Mouse (Mus musculus) gastrocnemius, postnatal 10 days (tissue): ENCODE measurements around the gene Sap30bp. TPM values are rescaled to one million over a fixed set of nuclear protein-coding genes. Genes with fewer than 3 reads are reported as not detected.

Experiments used
- DNase-seq: peaks from one replicate; pipeline ENCODE4 v3.0.0; 2021; ENCODE audit warnings: mixed read lengths
- long read RNA-seq, 2 experiments: library from polyadenylated mRNA; stranded (forward); transcript quantifications; one replicate each; pipeline ENCODE4 v2.0.0; 2021
- total RNA-seq, 2 experiments: library from RNA; stranded (reverse); gene quantifications; 2 replicates each; pipeline ENCODE4 v1.2.3; 2021

Sap30bp gene
- total RNA-seq: 10 to 100 TPM; 16.6 to 24.5 TPM
- long read RNA-seq, experiment 1, transcript Sap30bp-203 (11 exons, 3,654 nt): major isoform, 25 of 33 reads
- long read RNA-seq, experiment 1, partial matches to known transcripts: 1 of 33 reads
- long read RNA-seq, experiment 1, other reads (novel, unspliced or antisense): 7 of 33 reads
- long read RNA-seq, experiment 2, transcript Sap30bp-203 (11 exons, 3,654 nt): major isoform, 22 of 26 reads
- long read RNA-seq, experiment 2, partial matches to known transcripts: 0 of 26 reads
- long read RNA-seq, experiment 2, other reads (novel, unspliced or antisense): 4 of 26 reads

DNA sequence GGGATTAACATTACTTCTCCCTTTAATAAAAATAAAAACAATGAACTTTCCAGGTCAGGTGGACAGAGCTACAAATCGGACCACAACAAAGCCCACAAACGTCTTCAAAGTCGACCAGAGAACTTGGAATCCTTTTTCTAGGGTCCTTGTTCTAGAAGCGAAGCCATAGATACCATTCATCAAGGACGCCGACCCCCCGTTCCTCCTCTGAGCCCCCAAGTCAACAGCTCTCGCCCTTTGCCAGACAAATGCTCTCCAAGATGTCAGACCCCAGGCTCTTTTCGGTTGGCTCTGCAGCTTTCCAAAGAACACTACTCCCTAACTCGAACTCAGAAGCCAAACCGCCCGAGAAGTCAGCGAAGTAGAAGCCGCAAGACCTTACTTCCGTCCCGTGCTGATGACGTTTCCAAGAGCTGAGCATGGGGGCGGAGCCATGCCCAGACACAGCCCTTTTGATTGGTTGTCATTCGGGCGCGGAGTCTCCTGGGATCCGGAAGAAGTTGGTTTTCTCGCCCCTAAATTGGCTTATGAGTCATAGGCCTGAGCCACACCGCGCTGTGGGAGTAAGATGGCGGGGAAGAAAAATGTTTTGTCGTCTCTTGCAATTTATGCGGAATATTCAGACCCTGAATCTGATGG is at the start of gene Sap30bp, which contains the start of gene Recql5:
Sap30bp (plus strand) TSS at position 175 of the 639 bp plus-strand sequence.
Recql5 (minus strand) TSS at position 370 of the 639 bp plus-strand sequence.
- DNase-seq: peak; percentile 95

DNA sequence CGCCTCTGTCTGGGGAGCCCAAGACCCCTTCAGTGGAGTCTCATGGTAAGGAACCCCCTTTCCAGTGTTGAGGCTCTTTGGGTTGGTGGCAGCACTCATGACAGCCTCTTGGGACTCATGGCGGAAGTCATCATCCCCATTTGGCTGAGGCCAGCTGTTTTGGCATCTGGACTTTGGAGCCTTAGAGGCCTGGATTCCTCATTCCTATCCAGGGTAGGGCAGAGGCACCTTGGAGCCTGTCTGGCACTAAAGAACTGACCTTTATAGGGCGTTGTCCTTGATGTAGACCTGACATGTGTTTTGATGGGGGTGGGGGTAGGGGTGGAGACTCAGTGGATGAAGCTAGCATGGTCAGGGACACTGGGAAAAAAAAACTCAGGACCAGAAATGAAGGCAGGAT is 48.7 kb upstream of the Sap30bp start:
- DNase-seq: no peak

DNA sequence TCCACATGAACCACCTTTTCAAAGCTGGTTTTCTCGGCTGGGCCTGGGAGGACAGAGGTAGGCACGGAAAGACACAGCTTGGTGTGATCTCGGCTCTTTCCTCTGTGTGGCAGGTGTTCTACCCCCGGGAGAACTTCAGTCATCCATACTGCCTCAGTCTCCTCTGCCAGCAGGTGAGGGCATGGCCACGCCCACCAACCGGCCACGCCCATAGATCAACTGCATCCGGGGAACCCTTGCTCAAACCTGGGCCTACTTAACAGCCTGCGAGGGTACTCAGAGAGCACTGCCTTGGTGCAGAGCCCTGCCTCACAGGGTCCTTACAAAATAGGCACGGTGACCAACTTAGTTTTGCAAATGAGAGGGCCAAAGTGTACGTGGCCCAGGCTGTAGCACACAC is 47.8 kb upstream of the Sap30bp start:
- no peak for DNase-seq

DNA sequence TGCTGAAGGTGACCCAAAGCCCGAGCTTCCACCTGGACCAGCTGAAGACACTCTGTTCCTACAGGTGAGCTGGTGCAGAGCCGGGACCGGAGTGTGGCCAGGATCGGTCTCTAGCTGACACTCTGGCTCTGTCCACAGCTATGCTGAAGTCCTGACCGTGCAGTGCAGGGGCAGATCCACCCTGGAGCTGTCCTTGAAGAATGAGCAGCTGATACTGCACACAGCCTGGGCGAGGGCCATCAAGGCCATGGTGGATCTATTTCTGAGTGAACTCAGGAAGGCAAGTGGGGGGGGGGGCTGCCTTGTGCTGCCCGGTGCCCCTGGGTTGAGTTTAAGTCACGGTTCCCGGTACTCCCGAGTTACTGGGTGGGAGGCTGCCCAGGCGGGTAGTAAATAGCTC is 46.6 kb upstream of the Sap30bp start:
- DNase-seq: no peak

DNA sequence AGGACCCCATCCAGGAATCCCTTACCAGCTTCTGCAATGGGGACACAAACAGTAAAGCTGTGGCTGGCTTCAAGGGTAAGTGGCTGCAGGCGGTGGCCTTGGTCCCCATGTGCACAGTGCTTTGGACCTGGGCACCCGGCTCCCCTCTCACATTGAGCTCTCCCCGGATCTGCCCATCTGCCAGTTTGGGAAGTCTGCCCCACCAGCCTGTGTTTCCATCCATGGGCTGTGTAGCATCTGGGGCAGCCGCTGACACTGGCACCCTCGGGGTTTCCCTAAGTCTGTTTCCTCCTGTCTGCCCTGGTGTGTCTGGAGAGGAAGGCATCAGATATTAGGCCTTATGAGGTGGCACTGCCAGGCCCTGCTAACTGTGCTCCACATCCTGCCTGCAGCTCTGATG is 45.1 kb upstream of the Sap30bp start:
- DNase-seq: no peak

DNA sequence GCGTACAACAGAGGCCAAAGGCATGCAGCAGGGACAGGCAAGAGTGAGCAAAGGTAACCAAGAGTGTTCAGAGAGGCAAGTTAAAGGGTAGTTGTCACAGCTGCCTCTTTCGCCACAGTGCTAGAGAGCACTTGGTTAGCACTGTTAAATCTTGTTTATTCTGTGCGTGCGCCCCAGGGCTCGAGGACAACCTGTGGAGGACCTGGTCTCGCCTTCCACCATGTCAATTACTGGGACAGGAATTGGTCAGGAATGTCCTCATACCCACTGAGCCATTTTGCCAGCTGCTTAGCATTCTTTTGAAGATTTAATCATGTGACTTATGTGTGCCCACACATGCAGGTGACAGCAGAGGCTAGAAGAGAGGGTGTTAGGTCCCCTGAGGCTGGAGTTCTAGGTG is 43.9 kb upstream of the Sap30bp start:
- no peak for DNase-seq

DNA sequence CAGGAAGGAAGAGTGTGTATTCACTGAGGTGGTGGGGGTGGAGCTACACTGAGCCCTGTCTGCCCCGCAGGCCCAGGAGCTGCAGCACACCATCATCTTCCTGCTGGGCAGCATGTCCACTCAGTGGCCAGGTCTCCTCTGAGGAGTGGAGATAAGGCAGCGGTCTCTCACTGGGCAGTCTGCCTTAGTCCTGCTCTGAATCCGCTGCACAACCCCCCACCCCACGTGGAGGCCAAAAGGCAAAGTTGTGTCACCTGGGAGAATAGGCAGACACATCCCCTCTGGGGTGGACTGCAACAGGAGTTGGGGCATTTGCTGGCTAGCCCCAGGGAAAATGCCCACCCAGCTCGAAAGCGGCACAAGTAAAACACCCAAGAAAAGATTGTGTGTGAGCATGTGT is 40.9 kb upstream of the Sap30bp start:
- no peak for DNase-seq

DNA sequence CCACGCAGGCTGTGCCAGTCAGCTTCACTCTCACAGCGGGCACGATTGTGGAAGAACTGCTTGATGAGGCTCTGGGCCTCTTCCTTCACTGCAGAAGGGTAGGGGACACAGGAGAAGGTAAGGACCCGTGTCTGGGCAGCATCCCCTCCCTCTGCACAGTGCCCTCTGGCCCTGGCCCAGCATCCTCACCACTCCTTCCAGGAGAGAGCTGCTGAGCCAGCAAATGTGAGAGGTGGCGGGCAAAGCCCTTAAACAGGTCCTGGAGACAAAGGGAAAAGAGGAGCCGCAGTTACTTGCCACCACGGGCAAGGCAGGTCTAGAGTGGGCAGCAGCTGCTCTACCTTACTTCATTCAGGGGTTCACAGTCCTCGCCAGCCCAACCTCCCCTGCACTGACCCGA is 40.0 kb upstream of the Sap30bp start:
- DNase-seq: no peak

DNA sequence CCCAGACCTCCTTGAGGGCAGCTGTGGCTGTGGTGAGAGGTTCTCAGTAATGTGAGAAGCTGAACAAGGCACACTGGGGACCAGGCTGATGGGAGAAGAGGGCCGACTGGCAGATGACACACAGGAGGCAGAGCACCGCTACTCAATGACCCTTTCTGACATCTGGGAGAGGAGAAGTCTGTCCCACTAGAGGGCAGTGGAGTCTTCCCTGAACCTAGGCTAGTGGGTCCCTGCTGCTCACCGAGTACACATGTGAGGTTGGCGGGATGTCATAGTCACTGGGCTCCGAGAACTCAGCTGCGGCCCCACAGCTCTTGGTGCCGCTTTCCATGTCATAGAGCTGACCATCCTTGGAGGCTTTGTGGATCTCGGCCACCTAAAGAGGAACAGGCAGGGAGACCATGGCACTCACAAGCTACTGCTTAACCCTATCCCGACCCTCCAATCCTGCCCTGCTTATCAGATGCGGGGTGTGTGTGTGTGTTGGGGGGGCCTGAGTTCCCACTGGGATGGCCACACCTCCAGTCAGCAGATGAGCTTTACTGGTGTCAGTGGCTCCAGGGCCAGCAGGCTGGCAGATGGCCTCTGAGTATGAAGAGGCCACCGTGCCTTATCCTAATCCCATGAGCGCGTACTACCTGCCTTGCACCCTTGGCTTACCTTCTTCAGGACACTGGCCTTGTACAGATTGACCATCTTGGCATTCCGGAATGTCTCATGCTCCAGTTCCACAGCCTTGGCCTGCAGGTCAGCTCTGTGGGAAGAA is 38.1 kb upstream of the Sap30bp start:
- DNase-seq: no peak

DNA sequence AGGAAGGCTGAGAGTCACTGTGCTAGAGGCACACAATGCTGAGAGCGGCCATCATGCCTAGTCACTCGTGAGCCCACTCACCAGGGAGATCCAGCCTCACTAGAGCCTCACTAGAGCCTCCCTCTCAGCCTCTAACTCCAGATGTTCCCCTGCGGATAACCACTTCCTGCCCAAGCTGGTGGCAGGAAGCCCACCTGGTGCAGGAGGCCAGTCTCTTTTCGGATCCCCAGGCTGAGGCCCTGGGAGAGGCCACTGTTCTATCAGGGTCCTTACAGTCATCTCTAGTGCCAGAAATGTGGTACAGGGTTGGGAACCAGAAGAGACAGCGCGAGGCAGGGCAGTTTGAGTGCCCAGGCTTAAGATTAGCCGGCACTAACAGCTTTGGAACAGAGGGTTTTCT is 34.6 kb upstream of the Sap30bp start:
- DNase-seq: no peak

DNA sequence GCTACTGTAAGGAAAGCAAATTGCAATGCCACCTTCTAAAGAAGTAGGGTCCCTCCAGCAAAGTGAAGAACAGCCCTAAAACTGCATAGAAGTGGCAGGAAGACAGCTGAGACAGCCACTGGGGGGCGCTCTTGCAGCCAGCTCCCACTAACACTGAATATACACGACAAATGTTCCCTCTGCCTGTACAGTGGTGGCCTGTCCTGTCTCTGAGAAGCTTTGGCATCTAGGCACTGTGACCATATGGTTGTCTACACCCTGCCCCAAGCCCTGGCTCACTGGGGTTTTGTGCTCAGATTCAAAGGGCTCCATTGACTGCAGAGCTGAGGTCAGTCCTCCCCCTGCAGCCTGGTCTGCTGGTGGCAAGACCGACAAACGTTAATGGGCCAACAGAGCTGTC is 34.2 kb upstream of the Sap30bp start:
- peak; percentile 64 for DNase-seq

DNA sequence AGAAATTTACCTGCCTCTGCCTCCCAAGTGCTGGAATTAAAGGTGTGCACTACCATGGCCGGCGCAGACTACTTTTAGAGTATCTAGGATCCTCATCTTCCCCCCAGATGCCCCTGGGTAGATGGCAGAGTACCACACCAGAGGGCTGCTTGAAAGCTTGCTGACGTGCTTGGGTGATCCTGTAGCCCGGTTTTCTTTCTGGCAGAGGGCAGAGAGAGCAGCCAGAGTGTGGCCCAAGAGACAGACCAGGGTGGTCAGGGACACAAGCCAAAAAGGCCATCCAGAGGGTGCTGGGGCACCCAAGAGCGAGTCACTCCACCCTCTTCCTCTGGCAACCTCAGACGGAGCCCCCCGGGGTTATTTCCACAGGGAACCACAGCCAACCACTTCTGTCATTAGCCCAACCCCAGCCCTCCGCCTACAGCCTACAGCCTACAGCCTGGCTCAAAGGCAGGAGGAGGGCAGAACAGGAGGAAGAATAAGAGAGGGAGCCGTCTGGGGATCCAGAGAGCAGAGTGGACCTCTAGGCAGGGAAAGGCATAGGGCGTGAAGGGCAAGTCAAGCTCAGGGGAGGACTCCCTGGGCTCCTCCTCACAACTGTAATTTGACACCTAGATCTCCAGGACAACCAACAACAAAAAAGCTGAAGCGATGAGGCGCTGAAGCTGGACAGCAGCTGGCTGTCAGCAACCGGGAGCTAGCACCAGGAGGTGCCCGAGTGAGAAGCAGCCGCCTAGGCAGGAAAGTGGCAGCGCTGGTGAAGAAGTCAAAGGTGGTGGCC is 33.4 kb upstream of the Sap30bp start, which contains the start of gene Smim5:
Smim5 (plus strand) TSS at position 481 of the 781 bp plus-strand sequence.
- DNase-seq: peak; percentile 26

DNA sequence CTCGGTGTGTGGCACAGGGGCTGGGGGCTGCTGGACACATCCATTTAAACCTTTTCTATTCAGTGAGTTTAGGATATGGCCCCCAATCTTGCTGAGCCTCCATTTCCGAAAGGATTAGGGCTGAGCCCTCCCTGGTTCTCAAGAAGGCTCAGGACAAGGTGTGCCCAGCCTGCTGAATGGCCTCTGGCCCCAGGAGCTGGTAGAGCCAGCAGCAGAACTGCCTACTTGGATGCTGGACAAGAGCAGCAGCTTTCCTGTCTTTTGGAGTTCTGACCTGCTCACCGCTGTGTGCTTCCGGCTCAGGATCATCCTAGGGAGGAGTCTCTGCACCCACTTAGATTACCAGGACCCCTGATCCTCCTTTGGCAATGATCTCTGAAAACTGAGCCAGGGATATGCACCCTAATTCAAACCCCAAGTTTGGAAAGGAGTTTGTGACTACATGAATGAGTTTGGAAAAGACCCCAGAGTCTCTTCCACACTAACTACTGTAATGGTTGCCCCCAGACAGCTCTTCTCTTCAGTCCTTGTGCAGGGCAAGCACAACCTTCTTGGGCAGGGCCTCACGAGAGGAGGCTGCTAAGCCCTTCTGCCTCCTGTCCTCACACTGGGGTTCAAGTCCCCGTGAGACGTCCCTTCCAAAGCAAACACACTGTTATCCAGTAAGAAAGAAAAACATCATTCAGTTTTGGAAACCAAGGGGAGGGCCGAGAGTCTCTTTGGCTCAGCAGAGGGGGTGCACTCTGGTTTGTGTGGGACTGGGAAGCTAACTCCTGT is 32.3 kb upstream of the Sap30bp start:
- no peak for DNase-seq

DNA sequence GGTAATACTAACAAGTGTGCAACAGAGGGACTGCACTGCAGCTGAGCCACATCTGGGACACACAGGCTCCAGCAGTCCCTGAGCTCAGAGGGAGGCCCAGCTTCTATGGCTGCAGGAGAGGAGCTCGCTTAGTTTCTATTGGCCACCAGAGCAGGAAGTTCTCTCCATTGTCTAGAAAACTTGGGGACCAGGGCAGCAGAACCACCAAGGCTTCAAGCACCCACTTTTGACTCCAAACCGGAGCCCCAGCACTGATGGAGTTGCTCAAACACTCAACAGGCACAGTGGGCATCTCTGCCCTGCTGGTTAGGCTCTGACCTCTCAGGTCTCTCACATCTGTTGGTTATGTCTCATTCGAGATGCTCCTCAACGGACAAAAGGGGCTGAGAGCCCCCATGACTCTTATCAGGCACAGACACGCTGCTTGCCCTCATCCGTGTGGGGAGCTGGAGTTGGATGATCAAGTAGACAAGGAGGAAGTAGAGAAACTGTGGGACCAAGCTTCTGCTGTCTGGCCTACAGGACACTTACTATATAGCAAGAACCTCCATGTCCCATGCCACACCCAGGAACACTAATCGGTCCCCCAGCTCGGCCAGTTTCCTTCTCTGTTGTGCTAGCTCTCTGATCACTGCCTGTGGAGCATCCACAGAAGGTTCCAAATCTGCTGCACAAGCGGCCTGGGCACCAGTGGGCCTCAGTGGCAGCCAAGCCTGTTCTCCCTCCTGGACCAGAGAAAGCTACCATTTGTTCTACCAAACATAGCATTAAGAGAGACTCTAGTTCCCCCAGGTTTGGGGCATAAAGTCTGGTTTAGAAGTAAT is 31.5 kb upstream of the Sap30bp start:
- DNase-seq: no peak

DNA sequence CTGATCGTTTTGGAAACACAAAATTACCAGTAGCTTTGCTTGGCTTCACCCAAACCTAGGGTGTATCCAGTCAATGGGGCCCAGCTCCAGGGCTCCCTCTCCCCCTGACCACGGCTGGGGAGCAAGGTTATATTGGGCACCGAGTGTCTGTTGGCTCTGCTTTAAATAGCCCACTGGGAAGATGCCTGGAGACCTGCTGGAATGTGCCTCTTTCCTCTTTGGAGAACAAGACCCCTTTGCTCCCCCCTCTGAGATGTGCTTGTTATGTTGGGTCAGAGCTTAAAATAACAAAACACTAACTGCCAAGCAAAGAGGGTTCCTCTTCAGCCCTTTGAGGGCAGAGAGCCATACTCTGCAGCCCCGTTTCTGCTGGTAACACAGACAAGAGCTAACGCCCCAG is 30.9 kb upstream of the Sap30bp start:
- DNase-seq: no peak

DNA sequence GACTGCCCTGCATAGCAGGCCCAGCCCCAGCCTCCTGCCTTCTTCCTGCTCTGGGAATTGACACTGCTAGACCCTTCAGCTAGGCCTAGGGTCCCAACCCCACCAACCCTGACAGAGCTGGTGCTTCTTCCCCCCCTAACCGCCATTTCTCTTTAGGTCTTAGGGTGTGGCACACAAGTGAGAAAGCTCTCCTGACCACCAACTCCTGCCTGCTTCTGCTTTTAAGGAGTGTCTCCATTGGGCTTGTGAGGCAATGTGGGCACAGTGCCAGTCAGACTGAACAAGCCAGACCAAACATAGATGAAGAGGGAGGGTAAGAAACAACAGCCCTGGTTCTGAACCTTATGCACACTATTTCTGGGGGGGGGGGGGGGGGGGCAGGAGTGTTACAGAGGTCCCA is 30.3 kb upstream of the Sap30bp start:
- DNase-seq: peak; percentile 53

DNA sequence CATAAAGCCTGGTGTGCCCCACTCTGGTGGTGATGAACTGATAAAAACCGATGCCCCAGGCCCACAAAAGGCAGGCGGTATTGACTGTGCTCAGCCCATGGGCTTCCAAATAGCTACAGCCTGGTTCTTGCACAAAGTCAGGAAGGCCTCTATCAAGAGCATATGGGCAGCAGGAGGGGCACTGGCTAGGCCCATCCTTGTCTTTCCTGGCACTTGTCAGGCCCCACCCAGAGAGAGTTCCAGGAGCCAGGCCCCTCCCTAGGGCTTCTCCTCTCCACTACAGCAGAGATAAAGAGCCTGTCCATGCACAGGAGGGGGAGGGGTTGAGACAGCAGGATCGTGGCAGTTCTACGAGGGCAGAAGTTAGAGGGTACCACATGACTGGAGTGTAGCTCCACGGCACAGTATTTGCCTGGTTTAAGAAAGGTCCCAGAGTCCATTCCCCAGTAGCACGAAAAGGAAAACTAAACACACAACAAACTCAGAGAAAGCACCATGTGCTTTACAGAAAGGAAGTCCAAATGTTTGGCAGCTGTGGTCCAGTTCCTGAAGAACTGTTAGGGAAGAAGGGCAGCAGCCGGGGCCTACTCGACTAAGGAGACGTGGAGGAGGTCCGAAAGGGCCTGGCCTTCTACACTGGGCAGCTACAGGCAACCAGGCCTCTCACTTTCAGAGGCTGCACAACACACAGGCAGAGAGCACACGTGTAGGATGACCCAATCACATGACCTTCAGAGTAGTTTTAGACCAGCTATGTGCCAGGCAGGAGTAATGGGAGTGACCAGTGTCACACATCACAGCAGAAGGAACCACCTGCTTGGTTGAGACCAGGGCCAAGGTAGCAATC is 29.5 kb upstream of the Sap30bp start:
- DNase-seq: no peak

DNA sequence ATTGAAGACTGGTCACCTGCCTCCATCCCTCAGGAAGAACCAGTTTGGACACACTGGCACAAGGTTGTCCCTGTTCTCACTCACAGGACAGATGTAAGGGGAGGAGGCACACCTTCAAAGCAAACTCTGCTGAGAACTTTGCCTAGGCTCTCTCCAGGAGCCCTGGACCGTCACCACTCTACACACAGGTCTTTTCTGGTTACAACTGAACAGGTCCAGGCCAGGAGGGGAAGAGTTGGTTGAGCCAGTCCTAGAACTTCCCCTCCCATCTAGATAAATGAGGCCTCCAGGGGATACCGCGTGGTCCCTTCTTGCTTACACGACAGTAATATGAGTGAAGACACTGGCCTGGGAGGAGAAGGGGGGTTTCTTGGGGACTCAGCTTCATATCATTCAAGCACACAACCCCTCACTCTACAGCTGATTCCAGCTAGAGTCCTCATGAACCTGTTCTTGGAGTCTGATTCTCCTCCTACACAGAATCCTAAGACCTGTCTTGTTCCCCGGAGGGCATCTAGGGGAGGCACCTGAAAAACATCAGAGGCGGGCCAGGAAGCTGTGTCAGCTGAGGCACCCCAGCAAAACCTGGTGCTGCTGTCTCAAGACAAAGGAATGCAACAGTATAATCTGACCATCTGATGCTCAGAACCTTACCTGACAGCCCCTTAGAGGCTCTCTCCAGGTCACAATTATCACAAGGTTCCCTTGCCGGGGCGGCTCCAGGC is 28.7 kb upstream of the Sap30bp start:
- no peak for DNase-seq
